21 mouse cellular contexts compared by ENCODE assay signal in the genomic region with DNA sequence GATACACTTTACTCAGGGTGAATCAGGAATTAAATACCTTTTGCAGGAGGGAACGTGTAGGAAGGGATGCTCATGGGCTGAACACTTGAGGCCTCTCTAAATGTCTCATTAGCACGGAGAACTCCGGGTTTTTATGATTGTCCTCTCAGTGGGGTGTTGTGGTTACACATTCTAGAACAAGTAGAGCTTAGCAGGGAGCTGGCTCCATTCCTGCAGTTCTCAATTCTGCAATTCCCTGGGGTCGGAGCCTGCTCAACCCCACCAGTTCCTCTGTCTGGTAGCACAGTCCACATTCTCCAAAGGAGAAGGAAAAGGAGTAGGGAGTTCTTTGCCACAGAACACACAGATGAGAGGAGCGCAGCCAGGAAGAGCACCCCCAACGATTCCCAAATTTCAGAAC.
DNase-seq lines count a peak whose midpoint lies in the region; ATAC-seq and TF ChIP-seq lines count a peak whose summit lies in the region.
"Had no signal": no experiment of that assay in that cellular context is flagged by ENCODE, and none has a peak within 500 bp of the region (broad histone marks: within the 10 kb centered on the region; RNA-seq: fewer than 3 reads in every experiment).

No protein-coding gene starts in this region.

- DNase-seq in gastrocnemius, adult 2 months, result peak; percentile 33
- DNase-seq in gastrocnemius, postnatal 25 days, result no peak
- DNase-seq in heart, postnatal 4 days, result peak; percentile 7
- DNase-seq in heart, postnatal 10 days, result no peak
- DNase-seq in midbrain, postnatal 0 days (ENCODE audit: low spot score), result peak; percentile 25
- no peak for DNase-seq in midbrain, embryonic 14.5 days
- DNase-seq in skeletal muscle tissue, adult 2 months (ENCODE audit: low read depth, low spot score), result peak; percentile 21
- DNase-seq in natural killer cell, adult 2 months (ENCODE audit: low spot score in 2 of 2), result no peak
- DNase-seq: adrenal gland, postnatal 10 days; adrenal gland, postnatal 36 days; cerebellum, adult 18-20 months; cerebellum, adult 9-10 months; cerebellum, postnatal 14 days had no signal

- H3K4me1 ChIP-seq in midbrain, postnatal 0 days (ENCODE audit: insufficient read depth, low read length), result no peaks in the 10 kb centered on the region
- no peaks in the 10 kb centered on the region for H3K4me1 ChIP-seq in midbrain, embryonic 14.5 days (ENCODE audit: control insufficient read depth, insufficient read depth, low read length)
- H3K4me1 ChIP-seq: heart, embryonic 15.5 days had no signal

- 73% methylated on average over 6 of the region's 6 CpGs for WGBS in midbrain, postnatal 0 days
- WGBS in midbrain, embryonic 14.5 days, result 77% methylated on average over 6 of the region's 6 CpGs

- H3K36me3 ChIP-seq in midbrain, postnatal 0 days (ENCODE audit: insufficient read depth, low read length), result no peaks in the 10 kb centered on the region
- no peaks in the 10 kb centered on the region for H3K36me3 ChIP-seq in midbrain, embryonic 14.5 days (ENCODE audit: control insufficient read depth, insufficient read depth, low read length)
- H3K36me3 ChIP-seq: forebrain, embryonic 15.5 days; heart, embryonic 15.5 days had no signal

- H3K9me3 ChIP-seq in midbrain, postnatal 0 days (ENCODE audit: low read length), result no peaks in the 10 kb centered on the region
- no peaks in the 10 kb centered on the region for H3K9me3 ChIP-seq in midbrain, embryonic 14.5 days (ENCODE audit: control insufficient read depth, low read length)
- H3K9me3 ChIP-seq: forebrain, embryonic 15.5 days; heart, embryonic 15.5 days had no signal

- H3K27ac ChIP-seq in gastrocnemius, adult 2 months, result no peak overlapping the region
- no peak overlapping the region for H3K27ac ChIP-seq in midbrain, postnatal 0 days (ENCODE audit: low read depth, low read length)
- H3K27ac ChIP-seq in midbrain, embryonic 14.5 days (replicated peaks; ENCODE audit: low read depth, low read length), result no peak overlapping the region
- H3K27ac ChIP-seq: forebrain, embryonic 15.5 days; heart, embryonic 15.5 days; hindbrain, embryonic 14.5 days; hindbrain, postnatal 0 days had no signal

- H3K9ac ChIP-seq in midbrain, postnatal 0 days (replicated peaks; ENCODE audit: low read length, poor library complexity, severe bottlenecking), result no peak overlapping the region
- H3K9ac ChIP-seq in midbrain, embryonic 14.5 days (replicated peaks; ENCODE audit: low read length), result no peak overlapping the region
- H3K9ac ChIP-seq: forebrain, embryonic 15.5 days; heart, embryonic 15.5 days; hindbrain, embryonic 14.5 days had no signal

- H3K4me2 ChIP-seq in midbrain, postnatal 0 days (ENCODE audit: low read depth, low read length, poor library complexity, severe bottlenecking), result no peak overlapping the region
- H3K4me2 ChIP-seq in midbrain, embryonic 14.5 days (ENCODE audit: low read length), result no peak overlapping the region
- H3K4me2 ChIP-seq: forebrain, embryonic 15.5 days; heart, embryonic 11.5 days; heart, embryonic 15.5 days; hindbrain, embryonic 14.5 days had no signal

- intact Hi-C loops in gastrocnemius, adult 2 months (cut with DNase I), result no loop called here
- intact Hi-C loops in heart, postnatal 10 days (cut with DNase I), result no loop called here

- no peak overlapping the region for H3K4me3 ChIP-seq in gastrocnemius, adult 2 months
- no peak overlapping the region for H3K4me3 ChIP-seq in midbrain, postnatal 0 days (ENCODE audit: low read depth, low read length)
- no peak overlapping the region for H3K4me3 ChIP-seq in midbrain, embryonic 14.5 days (replicated peaks; ENCODE audit: low read depth, low read length)
- H3K4me3 ChIP-seq: forebrain, embryonic 15.5 days; heart, embryonic 15.5 days had no signal

- TF ChIP-seq CTCF in gastrocnemius, adult 2 months (IDR thresholded peaks at IDR 0.05), result no peak
- no peak for TF ChIP-seq CTCF in midbrain, postnatal 0 days (IDR thresholded peaks at IDR 0.05)

- ATAC-seq in midbrain, postnatal 0 days (ENCODE audit: low FRiP score), result no peak
- no peak for ATAC-seq in midbrain, embryonic 14.5 days (ENCODE audit: low FRiP score, low TSS enrichment)
- ATAC-seq: CD4-positive, CD25-positive, alpha-beta regulatory T cell, adult 4 months; forebrain, embryonic 15.5 days; hindbrain, postnatal 0 days; inflammation-experienced regulatory T-cells, adult 6 months; intestine, embryonic 16.5 days had no signal

- H3K27me3 ChIP-seq in midbrain, postnatal 0 days (ENCODE audit: insufficient read depth, low read length), result no peaks in the 10 kb centered on the region
- no peaks in the 10 kb centered on the region for H3K27me3 ChIP-seq in midbrain, embryonic 14.5 days (ENCODE audit: control insufficient read depth, insufficient read depth, low read length)
- H3K27me3 ChIP-seq: forebrain, embryonic 15.5 days; heart, embryonic 15.5 days had no signal

Comparison
In these comparisons a context has a peak if more than half of its experiments do, and no peak if none do; other contexts are left out.
1. DNase-seq: peak in gastrocnemius, adult 2 months (single experiment), heart, postnatal 4 days (single experiment), midbrain, postnatal 0 days (single experiment) and skeletal muscle tissue, adult 2 months (single experiment); none in gastrocnemius, postnatal 25 days (single experiment), heart, postnatal 10 days (0 of 2), midbrain, embryonic 14.5 days (single experiment) and natural killer cell, adult 2 months (0 of 2).